Mouse (Mus musculus): ENCODE measurements around the gene Epb41l1. TPM values are rescaled to one million over a fixed set of nuclear protein-coding genes. Genes with fewer than 3 reads are reported as not detected.

Epb41l1 gene
- polyA plus RNA-seq, 1 experiment from 2014 or later = 0.63 TPM

- Histone ChIP-seq H3K27me3 (replicated peaks; ENCODE audit: control insufficient read depth, insufficient read depth, low read length) (no peaks in the 10 kb centered on the region), H3K27ac (ENCODE audit: low read depth, low read length) (no peak overlapping the region), H3K4me3 (ENCODE audit: low read depth, low read length) (no peak overlapping the region), H3K4me2 (replicated peaks; ENCODE audit: low read depth) (no peak overlapping the region), H3K9ac (ENCODE audit: low read depth, low read length) (no peak overlapping the region), H3K36me3 (ENCODE audit: control insufficient read depth, insufficient read depth) (no peaks in the 10 kb centered on the region), H3K9me3 (ENCODE audit: control insufficient read depth) (no peaks in the 10 kb centered on the region), H3K4me1 (replicated peaks; ENCODE audit: control insufficient read depth, insufficient read depth, low read length) (no peaks in the 10 kb centered on the region)
- ATAC-seq = no peak
- TF ChIP-seq CTCF (IDR thresholded peaks at IDR 0.05; ENCODE audit: low read depth) = peak; percentile 58
- WGBS = 54% methylated on average over 11 of the region's 11 CpGs
Measured at GRCm38 (mm10) chr2:156584154-156584796, 163.6 kb downstream of the Epb41l1 start.

- H3K4me3 ChIP-seq (ENCODE audit: low read depth, low read length) = no peak overlapping the region
- 56% methylated on average over 14 of the region's 14 CpGs for WGBS
- no peak overlapping the region for H3K27ac ChIP-seq (ENCODE audit: low read depth, low read length)
- no peak overlapping the region for H3K9ac ChIP-seq (ENCODE audit: low read depth, low read length)
- ATAC-seq = no peak
- no peaks in the 10 kb centered on the region for H3K27me3 ChIP-seq (replicated peaks; ENCODE audit: control insufficient read depth, insufficient read depth, low read length)
- no peaks in the 10 kb centered on the region for H3K9me3 ChIP-seq (ENCODE audit: control insufficient read depth)
- no peaks in the 10 kb centered on the region for H3K36me3 ChIP-seq (ENCODE audit: control insufficient read depth, insufficient read depth)
- no peak overlapping the region for H3K4me2 ChIP-seq (replicated peaks; ENCODE audit: low read depth)
- no peaks in the 10 kb centered on the region for H3K4me1 ChIP-seq (replicated peaks; ENCODE audit: control insufficient read depth, insufficient read depth, low read length)
- TF ChIP-seq CTCF (IDR thresholded peaks at IDR 0.05; ENCODE audit: low read depth) = no peak
Measured at GRCm38 (mm10) chr2:156584797-156585471, 164.2 kb downstream of the Epb41l1 start.

GRCm38 (mm10) chr2:156589481-156589880, 168.8 kb downstream of the Epb41l1 start:
- Histone ChIP-seq H3K9ac (ENCODE audit: low read depth, low read length) (no peak overlapping the region), H3K4me3 (ENCODE audit: low read depth, low read length) (no peak overlapping the region), H3K9me3 (ENCODE audit: control insufficient read depth) (no peaks in the 10 kb centered on the region), H3K36me3 (ENCODE audit: control insufficient read depth, insufficient read depth) (no peaks in the 10 kb centered on the region), H3K27ac (ENCODE audit: low read depth, low read length) (no peak overlapping the region), H3K4me2 (replicated peaks; ENCODE audit: low read depth) (no peak overlapping the region), H3K27me3 (replicated peaks; ENCODE audit: control insufficient read depth, insufficient read depth, low read length) (no peaks in the 10 kb centered on the region), H3K4me1 (replicated peaks; ENCODE audit: control insufficient read depth, insufficient read depth, low read length) (no peaks in the 10 kb centered on the region)
- TF ChIP-seq CTCF (IDR thresholded peaks at IDR 0.05; ENCODE audit: low read depth) = no peak
- 87% methylated on average over 9 of the region's 9 CpGs for WGBS
- no peak for ATAC-seq

Small RNAs within 50 kb of the gene (microRNA-seq; reads per million reads assigned to microRNA genes)
- gene Gm22758 = not detected

Other genes starting within 250 kb of the Epb41l1 start
- gene Rbm39, start 240.7 kb upstream of the Epb41l1 start, polyA plus RNA-seq (2015; fragmentation: Nextera tagmentation; extraction: Ambion mirVana) = 326 and 348 TPM in 2 replicates
- 20.9 and 24.2 TPM in 2 replicates for gene Phf20, start 224.4 kb upstream of the Epb41l1 start, polyA plus RNA-seq (2015; fragmentation: Nextera tagmentation; extraction: Ambion mirVana)
- 9.4 and 9.6 TPM in 2 replicates for gene Cnbd2, start 108.6 kb upstream of the Epb41l1 start, polyA plus RNA-seq (2015; fragmentation: Nextera tagmentation; extraction: Ambion mirVana)
- 187 and 200 TPM in 2 replicates for gene Scand1, start 108.2 kb upstream of the Epb41l1 start, polyA plus RNA-seq (2015; fragmentation: Nextera tagmentation; extraction: Ambion mirVana)
- gene Aar2, start 126.7 kb downstream of the Epb41l1 start, polyA plus RNA-seq (2015; fragmentation: Nextera tagmentation; extraction: Ambion mirVana) = 25.4 and 30.1 TPM in 2 replicates
- gene Dlgap4, start 192.8 kb downstream of the Epb41l1 start, polyA plus RNA-seq (2015; fragmentation: Nextera tagmentation; extraction: Ambion mirVana) = 37.5 and 43.1 TPM in 2 replicates

All from intestine, postnatal 0 days (tissue).